Mouse (Mus musculus) cerebellum, adult 11-12 months (tissue): ENCODE measurements around the gene Pih1h3b.

Experiments
- DNase-seq: peaks from one replicate; pipeline ENCODE4 v3.0.0; 2022

Pih1h3b gene

GRCm38 (mm10) chrX:140062135-140062975, at the start of gene Pih1h3b, which contains the start of gene Nup62cl:
Pih1h3b (plus strand) TSS chrX:140062879.
Nup62cl (minus strand) TSS chrX:140062712.
- no peak for DNase-seq

DNA sequence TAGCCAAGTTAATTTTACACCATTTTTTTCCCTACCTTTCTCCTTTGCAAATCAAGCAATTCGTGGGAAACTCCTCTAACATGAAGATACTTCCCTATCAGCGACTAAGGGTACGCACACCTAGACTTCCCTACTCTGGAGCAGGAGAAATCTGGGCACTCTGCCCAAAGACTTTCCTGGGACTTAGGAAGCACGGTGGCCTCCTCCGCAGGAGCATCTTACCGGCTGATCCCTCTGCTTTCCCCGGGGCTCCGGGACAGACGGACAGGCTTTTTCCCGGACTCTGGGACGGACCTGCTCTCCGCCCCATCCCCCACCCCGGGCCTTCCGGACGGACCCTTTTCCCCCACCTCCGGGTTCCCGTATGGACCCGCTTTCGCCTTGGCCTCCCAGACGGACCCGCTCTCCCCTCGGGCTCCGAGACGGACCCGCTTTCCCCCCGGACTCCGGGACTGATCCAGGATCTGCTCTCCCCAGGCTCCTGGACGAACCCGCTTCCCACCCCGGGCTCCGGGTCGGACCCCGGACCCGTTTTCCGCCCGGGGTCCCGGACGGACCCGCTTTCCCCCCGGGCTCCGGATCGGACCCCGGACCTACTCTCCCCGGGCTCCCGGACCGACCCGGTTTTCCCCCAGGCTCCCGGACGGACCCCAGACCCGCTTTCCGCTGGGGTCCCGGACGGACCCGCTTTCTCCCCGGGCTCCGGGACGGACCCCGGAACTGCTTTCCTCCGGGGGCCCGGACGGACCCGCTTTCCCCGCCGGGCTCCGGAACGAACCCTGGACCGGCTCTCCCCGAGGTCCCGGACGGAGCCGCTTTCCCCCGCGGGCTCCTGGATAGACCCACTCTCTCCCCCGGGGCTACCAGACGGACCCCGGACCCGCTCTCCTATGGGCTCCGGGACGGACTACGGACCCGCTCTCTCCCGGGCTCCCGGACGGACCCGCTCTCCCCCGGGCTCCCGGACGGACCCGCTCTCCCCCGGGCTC, 1.5 kb upstream of the Pih1h3b start:
- DNase-seq: no peak

- no peak for DNase-seq
These were observed 19.9 kb downstream of the Pih1h3b start for GRCm38 (mm10) chrX:140082535-140082934.

DNA sequence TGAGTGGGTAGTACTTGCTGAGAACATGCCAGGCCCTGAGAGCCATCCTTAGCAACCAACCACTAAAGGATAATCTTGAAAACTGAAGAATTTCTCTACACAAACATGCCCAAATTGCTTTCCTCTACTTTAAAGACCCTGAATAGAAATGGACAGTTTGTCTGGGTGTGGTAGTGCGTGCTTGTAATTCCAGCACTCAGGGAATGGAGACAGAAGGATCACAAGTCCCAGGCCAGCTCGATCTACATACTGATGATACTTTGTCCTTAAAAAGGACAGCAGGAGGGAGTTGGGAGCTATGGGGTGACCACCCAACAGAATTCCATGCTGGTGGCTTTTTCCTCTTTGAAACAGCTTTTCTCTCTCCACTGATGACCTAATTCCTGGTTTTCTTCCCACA, 31.4 kb downstream of the Pih1h3b start:
- no peak for DNase-seq
